Mouse (Mus musculus): ENCODE results near the gene Fbxw8. TPM values are rescaled to one million over a fixed set of nuclear protein-coding genes. Genes with fewer than 3 reads are reported as not detected.

Gene Fbxw8
- polyA plus RNA-seq (2012; rRNA removed), result 30.9 and 32.3 TPM in 2 replicates

GRCm38 (mm10) chr5:118154839-118155564, at the start of gene Fbxw8:
Fbxw8 (minus strand) TSS chr5:118155464.
- DNase-seq (ENCODE audit: low spot score), result peak; percentile 75

GRCm38 (mm10) chr5:118204675-118205440, 49.6 kb upstream of the Fbxw8 start:
- DNase-seq (ENCODE audit: low spot score), result no peak

GRCm38 (mm10) chr5:118199670-118200069, 44.4 kb upstream of the Fbxw8 start:
- no peak for DNase-seq (ENCODE audit: low spot score)

- DNase-seq (ENCODE audit: low spot score), result no peak
Observed at GRCm38 (mm10) chr5:118197421-118197820, 42.2 kb upstream of the Fbxw8 start.

DNA sequence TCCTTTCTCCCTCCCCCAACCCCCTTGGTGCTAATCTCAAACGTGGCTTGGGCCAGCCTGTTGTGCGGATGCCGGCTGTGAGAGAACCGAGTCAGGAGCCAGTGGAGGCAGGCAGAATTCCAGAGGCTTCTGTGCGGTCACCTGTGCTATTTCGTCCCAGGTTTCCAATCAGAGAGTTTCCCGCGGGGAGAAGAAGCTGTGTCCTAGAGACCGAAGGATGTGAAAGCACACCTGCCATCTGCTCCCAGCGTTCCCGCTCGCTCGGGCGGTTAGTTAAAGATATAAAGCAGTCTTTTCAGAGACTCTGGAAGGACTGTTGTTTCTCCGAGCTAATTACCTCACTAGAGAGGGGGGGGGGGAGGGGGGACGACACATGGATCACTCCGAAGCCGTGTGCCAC, 37.0 kb upstream of the Fbxw8 start:
- DNase-seq (ENCODE audit: low spot score), result no peak

DNA sequence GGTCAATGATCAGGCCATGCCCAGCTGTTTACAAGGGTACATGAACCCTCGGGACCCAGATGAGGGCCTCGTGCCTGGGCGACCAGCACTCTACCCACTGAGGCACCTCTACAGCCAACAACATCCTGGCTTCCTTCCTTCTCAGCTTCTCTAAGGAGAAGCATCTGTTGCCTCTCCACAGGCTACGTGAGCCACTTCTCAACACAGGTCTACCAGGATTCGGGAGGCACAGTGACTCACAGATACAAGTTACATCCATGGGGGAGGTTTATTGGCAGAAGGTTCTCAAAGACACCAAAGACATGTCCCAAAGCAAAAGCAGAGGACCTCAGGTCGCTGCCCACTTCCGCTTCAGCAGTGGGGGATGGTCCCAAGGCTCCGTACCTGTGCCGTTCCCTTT, 35.2 kb upstream of the Fbxw8 start:
- no peak for DNase-seq (ENCODE audit: low spot score)

DNA sequence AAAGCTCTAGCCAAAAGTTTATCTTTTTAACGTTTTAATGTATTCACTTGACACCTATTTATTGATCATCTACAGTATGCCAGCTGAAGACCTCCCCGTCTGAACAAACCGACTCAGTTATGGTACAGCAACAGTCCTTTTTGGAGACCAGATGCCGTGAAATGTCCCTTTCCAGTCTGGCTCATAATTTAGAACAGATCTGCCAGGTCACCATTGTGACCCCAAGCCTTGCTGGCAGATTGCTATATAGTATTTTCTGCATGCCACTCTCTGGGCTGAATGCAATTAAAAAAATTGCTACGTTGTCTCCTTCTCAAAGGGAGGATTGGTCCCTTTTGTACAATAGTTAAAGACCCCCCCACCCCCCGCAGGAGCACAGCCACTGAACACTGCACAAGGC, 33.1 kb upstream of the Fbxw8 start:
- DNase-seq (ENCODE audit: low spot score), result no peak

- no peak for DNase-seq (ENCODE audit: low spot score)
Observed at GRCm38 (mm10) chr5:118186903-118187633, 31.8 kb upstream of the Fbxw8 start.

DNA sequence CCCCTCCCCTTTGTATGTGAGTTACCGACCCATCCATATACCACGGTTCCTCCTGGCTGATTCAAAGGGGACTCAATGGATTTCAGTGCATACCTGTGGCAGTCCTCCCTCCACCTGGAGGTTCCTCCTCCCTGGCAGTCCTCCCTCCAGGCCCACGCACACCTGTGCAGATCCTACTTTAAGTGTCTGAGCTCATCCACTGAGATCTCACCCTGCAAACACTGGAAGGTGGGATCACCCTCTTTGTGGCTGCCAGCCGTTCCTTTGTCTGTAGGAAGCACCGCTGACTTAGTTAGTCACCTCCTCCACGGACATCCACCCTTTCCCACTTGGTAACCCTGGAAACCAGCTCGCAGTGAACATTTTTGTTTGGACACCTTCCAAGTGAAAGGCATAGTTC, 22.4 kb upstream of the Fbxw8 start:
- DNase-seq (ENCODE audit: low spot score), result no peak

GRCm38 (mm10) chr5:118175137-118175536, 19.9 kb upstream of the Fbxw8 start:
- no peak for DNase-seq (ENCODE audit: low spot score)

GRCm38 (mm10) chr5:118174310-118175009, 19.2 kb upstream of the Fbxw8 start:
- no peak for DNase-seq (ENCODE audit: low spot score)

DNA sequence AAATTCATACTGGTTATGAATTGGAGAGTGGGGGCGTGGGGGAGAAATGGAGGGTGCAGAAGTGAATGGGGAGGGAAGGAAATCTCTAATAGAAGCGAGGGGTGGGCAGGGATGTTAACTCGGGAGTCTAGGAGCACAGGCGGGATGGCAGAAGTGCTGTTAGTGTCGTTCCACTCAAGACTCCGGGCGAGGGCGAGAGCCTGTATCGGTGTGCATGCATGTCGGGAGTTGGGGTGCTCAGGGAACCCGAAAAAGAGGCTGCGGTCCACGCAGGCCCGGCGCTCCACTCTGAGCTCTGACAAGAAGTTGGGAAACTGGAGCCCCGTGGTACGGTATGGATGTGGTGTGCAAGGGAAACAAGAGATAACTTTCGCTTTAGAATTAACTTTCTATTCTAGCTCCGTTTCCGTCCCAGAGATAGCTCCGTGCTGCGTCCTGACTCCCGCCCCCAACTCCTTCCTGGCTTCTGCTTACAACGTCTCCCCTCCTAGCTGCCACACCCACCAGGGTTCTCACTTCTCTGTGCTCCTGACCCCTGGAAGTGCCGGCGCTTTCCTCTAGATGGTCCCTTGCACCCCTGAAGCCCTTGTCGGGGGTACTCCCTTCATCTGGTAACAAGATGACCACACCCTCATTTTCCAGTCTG, 16.9 kb upstream of the Fbxw8 start:
- DNase-seq (ENCODE audit: low spot score), result no peak

DNA sequence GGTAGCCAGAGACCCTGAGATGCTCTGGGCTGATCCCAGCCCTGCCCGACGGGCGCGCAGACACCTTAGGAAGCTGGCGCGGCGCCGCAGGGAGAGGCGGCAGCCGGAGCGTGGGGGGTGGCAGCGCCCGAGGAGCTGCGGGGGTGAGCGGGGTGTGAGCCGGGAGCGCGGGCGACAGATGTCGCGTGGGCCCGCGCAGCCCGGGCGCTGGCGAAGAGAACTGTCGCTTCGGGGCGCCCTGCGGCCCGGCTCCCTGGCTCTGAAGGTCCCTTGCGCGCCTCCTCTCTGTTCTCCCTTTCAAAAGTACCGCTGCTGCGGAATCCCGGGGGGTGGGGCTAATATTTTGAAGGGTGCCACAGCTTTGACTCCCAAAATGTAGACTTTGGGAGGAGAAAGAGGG, 16.4 kb upstream of the Fbxw8 start:
- no peak for DNase-seq (ENCODE audit: low spot score)

GRCm38 (mm10) chr5:118170888-118171529, 15.7 kb upstream of the Fbxw8 start:
- DNase-seq (ENCODE audit: low spot score), result no peak

- no peak for DNase-seq (ENCODE audit: low spot score)
Observed at GRCm38 (mm10) chr5:118169222-118170221, 14.3 kb upstream of the Fbxw8 start.

DNA sequence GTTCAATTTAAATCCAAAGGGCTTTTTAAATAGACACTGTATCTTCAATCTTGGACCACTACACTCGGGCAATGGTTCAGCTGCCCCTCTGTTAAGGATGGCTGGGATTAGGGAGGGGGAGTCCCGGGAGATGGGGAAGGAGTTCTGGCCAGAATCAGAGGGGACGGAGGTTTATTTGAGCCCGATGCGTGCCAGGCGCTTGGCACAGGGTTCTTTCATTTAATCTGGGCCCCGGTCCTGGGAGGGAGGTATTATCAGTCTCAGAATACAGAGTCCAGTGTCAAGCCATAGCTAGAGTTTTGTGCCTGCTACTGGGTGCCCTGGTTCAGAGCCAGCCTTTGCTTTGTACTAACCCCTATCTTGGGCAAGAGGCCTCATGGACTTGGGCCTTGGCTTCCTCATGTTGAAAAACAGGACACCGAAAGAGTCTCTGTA, 12.3 kb upstream of the Fbxw8 start:
- no peak for DNase-seq (ENCODE audit: low spot score)

DNA sequence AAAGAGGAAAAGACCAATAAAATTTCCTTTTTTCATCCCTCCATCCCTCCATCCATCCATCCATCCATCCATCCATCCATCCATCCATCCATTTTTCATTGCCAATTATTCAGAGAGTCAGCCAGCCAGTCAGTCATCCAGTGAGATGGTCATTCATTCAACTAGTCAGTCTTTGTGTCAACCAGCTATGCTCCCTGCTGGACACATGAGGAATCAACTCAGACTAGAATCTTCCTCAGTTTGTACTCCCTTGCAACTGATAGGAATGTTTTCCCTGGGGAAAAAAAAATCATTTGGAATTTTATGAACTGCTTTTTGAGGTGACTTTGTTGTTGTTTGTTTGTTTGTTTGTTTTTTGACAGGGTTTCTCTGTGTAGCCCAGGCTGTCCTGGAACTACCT, 10.2 kb upstream of the Fbxw8 start:
- DNase-seq (ENCODE audit: low spot score), result no peak

GRCm38 (mm10) chr5:118164581-118164980, 9.3 kb upstream of the Fbxw8 start, which contains the start of gene Hrk:
Hrk (plus strand) TSS chr5:118164648.
- DNase-seq (ENCODE audit: low spot score), result no peak

DNA sequence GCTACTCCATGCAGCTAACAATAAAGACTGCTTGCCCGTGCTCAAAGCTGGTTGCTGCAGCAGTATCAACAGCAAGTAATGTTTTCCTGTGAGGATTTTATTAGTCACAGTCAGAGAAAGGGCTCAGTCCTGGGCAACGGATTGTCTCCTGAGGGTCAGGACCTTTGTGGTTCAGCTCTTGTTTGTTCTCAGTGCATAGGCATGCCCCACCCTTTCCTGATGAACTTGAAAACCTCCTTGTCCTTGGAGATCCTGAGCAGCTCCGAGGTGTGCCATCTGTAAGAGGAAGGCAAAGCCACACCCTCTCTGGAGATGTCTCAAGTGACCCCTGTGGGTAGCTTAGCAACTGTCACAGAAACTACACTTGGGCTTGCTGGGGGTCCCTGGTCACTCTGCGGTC, 5.4 kb upstream of the Fbxw8 start:
- DNase-seq (ENCODE audit: low spot score), result no peak

DNA sequence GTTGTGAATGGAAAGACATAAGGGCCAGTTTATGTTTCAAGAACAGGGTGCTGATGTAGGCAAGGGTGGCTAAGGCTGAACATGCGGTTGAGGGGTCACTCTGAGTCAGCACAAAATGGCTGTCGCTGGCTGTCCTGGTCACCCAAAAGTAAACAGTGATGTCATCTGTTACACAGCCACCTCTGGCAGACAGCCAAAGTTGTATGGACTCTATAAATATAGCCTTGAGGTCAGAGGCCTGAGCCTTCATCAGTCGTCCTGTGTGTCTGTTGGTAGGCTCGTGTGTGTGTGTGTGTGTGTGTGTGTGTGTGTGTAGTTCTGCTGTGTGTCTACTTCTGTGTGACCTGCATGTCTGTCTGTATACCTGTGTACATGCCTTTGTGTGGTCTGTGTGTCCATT, 1.7 kb upstream of the Fbxw8 start:
- no peak for DNase-seq (ENCODE audit: low spot score)

Data from urinary bladder, adult 2 months (tissue).